Mouse (Mus musculus) frontal cortex, postnatal 36 days (tissue): ENCODE results near the gene Mesp1.

ENCODE experiments used
- DNase-seq, 2 experiments: peaks; one replicate each; pipeline ENCODE4 v3.0.0; 2022; ENCODE audit warnings: low spot score in 2 of 2

The Mesp1 gene

DNA sequence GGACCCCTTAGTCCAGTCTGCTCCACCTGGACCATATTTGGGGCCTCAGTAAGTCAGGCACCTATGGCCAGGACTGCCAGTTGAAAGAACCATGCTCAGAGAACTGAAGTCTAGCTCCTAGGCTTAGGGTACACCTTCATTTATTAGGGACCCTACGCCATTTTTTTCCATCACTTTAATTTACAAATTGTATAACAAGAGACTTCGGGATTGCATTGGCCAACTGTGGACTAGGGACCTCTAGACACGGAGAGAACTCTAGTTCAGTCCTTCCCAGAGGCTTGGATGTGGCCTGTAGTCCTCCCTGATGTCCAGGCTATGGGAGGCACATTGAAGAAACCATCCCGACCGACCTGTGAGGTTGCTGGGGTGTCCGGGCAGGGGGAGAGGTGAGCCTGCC lies at the start of gene Mesp1:
TSS of gene Mesp1 (minus strand) at position 101 of the 400 bp plus-strand sequence.
- no peak for DNase-seq

DNA sequence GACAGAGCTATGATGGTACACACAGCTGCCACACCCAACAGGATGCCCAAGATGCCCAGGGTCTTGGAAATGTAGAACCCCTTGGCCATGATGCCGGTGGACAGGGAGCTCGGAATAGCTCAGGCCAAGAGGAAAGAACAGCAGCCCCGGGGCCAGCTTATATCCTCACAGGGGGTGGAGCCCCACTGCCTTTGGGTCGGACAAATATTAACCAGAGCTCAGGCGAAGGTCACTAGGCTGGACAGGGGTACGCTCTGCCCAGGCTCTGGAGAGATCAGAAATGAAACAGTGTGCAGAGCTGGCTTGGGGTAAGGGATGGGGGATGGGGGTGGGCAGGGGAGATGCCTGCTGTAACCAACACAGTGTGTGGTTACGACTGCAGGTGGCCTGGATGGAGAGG lies 48.6 kb upstream of the Mesp1 start:
- DNase-seq = no peak

DNA sequence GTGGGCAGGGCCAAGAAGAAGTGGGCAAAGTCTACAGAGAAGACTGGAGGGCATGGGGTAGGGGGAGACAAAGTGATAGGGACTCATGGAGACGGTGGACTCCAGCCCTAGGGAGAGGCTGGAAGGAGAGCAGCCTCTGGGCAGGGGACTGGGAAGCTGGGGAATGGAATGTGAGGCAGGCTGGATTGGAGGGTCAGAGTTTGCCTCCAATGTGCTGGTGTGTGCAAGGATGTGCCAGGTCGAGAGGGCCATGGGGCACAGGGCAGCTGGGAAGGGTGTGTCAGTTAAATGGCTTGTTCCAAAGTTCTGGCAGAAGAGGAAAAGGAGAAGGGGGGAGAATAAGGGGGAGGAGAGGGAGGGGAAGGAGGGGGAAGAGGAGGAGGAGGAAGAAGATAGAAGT lies 43.7 kb upstream of the Mesp1 start:
- DNase-seq = no peak

DNA sequence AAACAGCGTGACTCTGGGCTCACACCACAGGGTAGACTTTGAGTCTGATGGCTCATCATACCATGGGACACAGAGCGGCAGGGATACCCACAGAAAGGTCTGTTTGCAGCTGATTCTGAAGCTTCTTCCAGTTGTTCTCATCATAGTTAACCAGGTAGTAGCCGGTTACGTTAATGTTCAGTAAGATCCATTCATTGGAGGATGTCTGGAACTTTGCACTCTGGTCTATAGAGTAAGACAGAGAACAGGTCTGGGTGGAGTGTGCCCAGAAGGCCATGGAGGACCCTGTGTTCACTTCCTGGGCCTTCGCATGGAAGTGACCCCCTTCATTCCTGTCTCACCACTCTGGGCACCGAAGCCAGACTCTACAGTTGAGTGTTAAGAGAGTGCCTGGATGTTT lies 41.6 kb upstream of the Mesp1 start:
- DNase-seq = no peak

DNA sequence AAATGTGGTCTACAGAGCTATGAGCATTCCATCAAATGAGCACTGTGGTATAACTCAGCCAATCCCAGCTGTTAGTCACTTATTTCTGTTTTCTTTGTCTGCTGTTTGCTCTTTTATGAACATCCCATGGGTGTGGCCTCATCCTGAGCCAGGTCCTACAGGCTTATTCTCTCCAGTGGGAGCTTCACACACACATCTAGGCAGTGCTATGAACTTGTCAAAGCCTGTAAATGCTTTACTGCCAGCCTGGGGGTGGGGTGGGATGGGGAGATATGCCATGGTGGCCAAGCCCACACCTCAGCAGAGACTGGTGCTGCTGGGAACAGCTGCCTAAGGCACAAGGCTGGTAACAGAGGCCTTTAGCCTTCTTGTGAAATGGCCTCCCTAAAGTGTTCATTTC lies 39.4 kb upstream of the Mesp1 start:
- DNase-seq = no peak

DNA sequence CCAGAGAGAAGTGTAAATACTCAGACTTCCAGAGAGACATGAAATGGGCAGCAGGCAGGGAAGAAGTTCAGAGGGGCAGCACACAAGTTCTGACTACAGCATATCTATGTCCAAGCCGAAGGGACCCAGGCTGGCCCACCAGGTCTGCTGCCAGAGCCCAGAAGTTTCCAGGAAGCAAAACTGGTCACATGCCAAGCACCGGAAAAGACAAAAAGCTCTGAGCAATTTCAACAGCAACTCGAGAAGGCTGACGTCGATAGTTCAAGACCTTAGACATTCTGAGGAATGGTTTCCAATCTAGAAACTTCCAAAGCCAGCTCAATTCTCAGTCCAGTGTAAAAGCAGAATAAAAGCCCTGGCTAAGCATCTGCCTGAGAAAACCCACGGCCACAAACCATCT lies 38.0 kb upstream of the Mesp1 start:
- DNase-seq = no peak

DNA sequence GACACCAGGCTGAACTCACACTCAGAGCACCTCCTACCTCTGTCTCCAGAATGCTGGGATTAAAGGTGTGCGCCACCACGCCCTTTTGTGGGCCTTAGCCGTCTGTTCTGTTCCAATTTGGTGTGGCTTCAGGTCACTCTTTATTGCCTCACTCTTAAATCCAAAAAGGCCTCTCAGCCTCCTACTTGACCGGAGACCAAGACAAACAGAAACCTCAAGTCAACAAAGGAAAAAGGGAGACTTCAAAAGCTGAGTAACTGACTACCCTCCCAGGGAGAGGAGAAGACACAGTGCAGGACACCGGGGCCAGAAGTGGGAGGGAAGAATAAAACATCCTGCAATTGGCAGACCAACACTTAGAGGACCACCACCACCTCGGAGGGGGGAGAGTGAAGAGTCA lies 37.6 kb upstream of the Mesp1 start:
- no peak for DNase-seq

DNA sequence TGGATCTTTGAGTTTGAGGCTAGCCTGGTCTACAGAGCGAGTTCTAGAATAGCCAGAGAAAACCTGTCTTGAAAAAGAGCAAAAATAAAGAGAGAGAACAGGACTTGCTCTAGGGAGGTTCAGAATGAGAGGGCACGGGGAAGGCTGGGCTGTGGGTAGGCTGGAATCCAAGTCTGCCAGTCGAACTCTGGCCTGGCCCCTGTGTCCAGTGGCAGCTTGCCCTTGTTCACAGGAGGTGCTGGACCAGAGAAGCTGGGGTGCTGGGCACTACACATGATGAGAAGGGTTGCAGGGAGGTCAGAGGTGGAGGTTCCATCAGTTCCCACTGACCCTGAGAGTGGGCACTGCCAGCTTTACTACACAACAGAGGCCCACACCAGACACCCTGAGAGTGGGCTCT lies 34.8 kb upstream of the Mesp1 start:
- DNase-seq = no peak

DNA sequence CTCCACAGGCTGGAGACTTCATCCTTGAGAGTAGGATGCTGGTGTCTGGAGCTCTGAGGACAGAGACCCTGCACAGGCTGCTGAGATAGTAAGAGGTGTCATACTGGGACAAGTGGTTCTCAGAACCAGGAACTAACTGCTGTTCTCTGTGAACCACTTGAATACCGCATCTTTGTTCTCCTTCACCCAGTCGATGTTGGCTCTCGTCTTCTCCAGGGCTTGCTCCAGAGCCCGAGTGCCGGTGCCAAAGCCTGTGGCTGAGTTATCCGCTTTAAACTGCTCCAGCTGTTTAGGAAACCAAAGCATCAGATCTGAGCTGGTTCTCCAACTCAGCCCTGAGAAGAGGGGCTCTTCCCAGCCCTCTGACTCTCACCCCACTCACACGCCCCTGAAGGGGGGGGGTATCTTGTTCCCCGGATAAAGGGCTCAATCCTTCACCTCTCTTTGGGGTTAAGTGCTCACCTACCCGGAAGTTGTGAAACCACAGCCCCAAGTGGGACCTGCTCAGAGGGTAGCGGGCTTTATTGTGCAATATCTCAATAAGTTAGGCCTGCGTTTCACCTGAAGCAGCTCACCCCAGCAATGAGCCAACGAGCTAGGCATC lies 28.6 kb upstream of the Mesp1 start:
- no peak for DNase-seq

DNA sequence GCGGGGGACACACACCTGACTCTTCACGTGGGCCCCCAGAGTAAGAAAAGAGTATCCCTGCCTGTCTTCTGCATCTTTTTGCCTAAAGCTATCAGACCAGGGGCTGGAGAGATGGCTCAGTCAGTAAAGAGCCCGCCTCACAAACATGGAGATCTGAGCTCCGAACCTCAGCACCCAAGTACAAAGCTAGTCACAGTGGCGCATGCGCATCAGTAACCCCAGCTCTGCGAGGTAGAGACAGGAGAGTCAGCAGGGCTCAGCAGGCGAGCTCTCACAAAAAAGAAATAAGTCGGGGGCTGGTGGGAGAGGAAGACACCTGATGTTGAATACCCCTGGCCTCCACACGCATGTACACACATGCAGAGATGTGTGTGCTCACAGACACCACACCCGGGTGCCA lies 26.4 kb upstream of the Mesp1 start:
- DNase-seq = no peak

DNA sequence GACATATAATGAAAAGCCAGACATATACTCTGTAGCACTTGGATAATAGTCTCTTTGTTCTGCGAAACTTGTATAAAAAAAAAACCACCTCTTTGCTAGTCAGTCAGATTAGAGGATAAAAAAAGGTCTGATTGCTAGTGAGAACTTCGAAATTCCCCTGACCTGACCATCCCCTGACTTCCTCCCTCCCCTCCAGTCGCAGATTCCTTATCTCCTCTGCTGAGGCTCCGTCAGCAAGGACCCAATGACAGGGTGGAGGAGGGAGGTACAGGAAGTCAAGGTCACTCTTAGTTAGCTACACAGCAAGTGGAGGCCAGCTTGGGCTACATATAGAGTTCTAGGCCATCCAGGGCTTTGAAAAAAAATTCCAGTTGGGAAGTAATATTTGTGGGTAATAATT lies 25.9 kb upstream of the Mesp1 start:
- no peak for DNase-seq

DNA sequence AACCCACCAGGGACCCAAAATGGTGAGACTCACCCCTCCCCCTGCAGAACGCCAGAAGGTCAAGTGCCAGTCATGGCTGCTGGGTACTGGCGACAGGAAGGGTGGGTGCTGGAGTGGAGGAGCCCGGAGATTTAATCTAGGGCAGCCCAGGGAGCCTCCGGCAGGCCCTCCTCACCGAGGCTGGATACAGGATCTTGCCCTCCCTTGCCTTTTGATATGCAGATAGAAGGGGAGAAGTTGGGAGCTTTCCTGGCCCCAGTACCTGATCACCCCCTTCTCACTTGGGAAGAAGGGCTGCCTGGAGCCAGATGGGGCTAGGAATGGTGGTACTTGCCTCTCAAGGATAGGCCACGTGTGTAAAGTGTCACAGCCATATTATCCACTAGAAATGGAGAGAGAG lies 24.7 kb upstream of the Mesp1 start:
- DNase-seq = no peak

DNA sequence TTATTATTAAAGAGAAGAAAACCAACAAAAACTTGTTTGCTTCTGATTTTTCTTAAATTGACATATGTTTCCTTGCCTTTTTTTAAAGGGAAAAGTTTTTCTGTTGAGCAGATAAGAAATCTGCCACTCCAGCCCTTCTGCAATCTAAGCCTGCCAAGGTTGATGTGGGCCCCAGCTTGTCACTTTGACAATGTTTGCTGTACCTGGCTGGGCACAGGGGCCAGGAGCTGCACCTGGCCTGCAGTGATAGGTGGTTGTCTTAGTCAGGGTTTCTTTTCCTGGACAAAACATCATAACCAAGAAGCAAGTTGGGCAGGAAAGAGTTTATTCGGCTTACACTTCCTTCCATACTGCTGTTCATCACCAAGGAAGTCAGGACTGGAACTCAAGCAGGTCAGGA lies 19.8 kb upstream of the Mesp1 start:
- DNase-seq = no peak

DNA sequence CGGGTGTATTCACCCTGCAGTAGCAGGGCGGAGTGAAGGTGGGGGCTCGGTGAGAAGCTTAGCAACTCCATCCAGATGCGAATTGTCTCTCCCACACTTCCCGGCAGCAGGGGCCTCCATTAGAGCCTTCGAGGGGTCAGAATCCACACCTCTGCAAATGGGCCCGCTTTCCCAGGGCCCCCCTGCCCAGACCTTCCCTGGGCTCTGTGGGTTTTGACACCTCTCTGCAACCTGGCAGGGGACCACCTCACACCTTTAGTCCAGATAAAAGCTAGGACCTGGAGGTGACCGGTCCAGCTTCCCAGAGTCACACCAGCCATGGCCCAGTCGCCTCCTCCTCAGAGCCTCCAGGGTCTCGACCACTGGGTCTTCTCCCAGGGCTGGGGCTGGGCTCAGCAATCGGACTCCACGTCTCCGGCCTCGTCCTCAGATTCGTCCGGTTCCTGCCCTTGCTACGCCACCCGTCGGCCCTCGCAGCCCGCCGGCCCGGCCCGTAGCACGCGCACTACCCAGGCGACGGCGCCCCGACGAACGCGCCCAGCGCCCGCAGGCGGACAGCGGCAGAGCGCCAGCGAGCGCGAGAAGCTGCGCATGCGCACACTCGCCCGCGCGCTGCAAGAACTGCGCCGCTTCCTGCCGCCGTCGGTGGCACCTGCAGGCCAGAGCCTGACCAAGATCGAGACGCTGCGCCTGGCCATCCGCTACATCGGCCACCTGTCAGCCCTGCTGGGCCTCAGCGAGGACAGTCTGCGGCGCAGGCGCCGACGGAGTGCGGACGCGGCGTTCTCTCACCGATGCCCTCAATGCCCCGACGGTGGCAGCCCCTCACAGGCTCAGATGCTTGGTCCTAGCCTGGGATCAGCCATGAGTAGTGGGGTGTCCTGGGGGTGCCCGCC lies 17.3 kb upstream of the Mesp1 start, which contains the start of gene Mesp2:
TSS of gene Mesp2 (plus strand) at position 117 of the 896 bp plus-strand sequence.
- peak; percentile 58 to 68 for DNase-seq

DNA sequence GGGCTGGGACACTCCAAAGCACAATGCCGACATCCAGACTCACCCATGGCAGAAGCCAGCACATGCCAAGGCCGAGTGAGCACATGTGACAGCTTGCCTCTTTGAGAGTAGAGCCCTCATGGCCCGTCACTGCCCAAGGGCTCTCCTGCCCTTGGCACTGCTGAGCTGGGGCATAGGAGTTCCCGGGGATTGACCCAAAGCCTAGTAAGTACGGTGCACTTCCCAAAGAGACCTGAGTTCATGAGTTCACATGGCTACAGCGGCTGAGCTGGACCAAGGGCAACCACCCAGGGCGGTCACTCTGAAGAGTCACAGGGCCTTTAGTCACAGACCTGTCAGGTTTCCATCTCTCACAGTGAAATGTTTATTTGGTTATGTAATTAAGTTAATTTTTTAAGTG lies 15.0 kb upstream of the Mesp1 start:
- no peak for DNase-seq

DNA sequence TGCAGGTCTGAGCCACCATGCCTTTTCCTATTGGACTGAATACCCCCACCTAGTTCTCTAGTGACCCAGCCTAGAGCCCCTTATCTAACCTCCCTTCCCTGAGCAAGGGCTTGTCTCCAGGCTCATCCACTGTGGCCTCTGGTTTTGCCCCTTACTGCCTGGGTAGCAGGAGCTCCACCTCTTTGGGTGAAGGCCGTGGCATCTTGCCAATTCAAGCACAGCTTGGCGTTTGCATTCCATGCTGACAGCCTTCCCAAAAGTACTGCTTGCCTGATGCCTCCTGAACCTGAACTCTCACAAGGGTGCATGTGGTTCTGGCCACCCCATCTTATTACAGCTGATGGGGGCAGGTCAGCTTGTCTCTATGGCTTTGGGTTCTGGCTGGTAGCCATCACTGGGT lies 10.3 kb upstream of the Mesp1 start:
- no peak for DNase-seq

DNA sequence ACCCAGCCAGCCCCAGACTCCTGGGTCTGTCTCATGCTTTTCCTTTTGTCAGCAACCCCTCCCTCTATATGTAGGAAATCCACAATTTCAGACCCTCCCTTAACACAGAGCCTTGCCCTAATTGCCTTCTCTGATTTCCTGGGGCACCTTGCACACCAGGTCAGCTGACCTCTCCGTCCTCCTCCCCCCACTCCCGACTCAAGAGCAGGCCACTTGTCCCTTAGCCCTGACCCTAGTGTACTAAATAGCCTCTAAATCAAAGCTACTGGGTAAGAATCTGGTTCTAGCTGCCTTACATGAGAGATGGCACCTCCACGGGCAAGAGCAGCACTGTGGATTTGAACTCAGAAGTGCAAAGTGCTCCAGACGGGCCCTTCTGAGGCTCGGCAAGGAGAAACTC lies 8.4 kb upstream of the Mesp1 start:
- no peak for DNase-seq

DNA sequence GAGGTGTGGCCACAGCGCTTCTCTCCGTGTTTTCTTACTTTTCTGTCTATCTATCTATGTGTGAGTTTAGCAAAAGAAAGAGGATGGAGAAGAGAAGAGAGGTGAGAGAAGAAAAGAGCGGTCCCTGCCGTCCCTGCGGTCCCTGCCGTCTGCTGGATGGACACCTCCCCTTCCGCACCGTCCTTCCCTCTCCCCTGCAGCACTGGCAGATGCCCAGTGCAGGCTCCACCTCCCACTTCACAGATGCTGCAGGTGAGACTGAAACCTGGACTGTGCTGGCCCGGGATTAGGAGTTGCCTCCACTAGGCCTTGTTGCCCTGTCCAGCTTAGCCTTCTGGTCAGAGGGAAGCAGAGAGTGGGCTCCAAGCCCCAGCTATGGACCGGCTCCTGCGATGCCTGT lies 7.8 kb upstream of the Mesp1 start:
- no peak for DNase-seq

DNA sequence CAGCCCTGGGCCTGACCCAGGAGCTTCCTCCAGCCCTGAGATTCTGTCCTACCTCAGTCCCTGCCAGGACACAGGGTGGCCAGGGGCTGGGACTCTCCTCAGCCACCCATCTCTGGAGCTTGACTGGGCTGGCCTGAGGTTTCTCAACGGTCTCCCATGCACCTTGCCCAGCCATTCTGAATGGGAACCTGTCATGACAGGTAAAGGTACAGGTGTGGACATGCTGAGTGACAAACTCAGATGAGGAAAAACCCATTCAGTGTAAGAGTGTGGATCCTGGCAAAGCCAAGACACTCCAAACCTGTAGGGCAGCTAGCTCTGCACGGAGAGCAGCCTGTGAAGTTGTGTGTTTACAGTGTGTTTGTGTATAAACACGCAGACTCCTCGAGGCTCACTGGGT lies 6.7 kb upstream of the Mesp1 start:
- no peak for DNase-seq

DNA sequence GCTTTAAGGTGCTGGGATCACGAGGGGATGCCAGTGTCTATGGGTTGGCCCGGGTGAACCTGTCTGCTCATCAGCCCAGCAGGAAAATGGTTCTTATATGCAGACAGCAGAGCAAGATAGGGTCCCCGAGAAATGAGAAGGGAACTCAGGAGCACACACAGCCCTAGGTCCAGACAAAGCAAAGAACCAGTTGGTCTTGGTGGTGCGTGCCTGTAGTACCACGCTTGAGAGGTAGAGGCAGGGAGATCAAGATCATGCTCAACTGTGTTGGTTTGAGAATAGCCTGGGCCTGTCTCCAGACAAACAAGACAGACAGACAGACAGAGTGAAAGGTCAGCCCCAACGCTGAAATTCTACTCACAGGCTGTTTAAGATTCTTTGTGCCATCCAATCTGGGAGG lies 5.9 kb upstream of the Mesp1 start:
- DNase-seq = no peak

DNA sequence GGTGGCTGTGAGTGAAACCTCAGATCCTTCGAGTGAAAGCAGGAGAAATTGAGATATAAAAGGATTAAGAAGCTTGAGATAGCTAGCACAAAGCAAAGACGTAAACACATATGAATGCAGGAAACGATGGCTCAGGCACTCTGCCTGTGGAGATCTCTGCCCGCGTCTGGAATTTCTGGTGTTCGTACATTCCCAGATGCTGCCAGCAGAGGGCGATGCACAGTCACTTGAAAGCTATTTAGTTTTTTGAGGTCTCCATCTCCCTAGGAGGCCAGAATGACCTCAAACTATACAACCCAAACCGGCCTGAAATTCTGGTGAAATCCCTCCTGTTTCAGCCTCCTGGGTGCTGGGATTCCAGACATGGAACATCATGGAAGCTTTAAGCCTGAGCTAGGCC lies 5.5 kb upstream of the Mesp1 start:
- DNase-seq = peak; percentile 82 to 89

DNA sequence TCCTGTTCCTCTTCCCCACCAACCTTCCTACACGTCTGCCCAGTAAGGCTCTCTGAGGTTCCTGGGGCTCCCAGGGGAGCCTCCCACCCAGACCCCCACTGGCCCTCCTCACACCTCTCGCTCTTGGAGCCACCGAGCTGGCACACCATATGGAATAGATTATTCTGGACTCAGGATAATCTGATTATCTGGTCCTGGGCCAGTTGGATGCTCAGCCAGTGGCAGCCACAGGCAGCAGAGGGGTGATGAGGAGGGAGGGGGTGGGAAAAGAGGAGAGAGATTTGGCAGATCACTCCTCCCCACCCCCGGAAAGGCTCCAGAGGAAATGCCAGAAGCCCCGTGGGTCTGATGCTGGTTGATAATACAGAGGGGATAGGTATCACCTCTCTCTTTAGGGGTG lies 5.0 kb upstream of the Mesp1 start:
- no peak for DNase-seq

DNA sequence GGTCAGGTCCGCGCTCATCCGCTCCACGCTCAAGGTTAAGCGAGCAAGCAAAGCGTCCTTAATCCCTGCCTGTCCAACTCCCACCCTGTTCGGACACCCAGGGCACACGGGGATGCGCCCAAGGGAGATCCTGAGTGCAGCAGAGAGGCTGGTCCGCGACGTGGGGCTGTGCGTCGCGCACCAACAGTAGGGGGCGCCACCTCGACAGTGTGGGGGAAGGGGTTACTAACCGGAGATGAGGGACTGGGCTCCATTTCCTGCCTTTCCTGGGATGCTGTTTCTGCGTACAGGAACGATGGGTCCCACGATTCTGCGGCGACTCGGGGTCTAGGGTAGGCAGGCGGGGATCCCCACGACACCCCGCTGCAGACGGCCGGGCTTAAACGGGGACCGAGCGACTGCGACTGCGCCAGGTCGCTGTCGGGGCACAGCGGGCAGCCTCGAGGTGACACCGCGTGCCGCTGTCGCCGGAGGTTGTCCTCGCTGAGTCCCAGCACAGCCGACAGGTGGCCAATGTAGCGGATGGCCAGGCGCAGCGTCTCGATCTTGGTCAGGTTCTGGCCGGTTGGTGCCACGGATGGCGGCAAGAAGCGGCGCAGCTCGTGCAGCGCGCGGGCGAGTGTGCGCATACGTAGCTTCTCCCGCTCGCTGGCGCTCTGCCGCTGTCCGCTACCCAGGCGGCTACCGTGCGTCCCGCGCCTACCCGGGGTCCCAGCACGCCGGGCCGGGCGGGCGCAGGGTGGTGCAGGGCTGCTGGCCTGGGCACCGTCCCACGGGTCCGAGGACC lies 760 bp downstream of the Mesp1 start:
- DNase-seq = no peak
